Mouse (Mus musculus) limb, embryonic 14.5 days (tissue): ENCODE results near the gene Acsl1. TPM values are rescaled to one million over a fixed set of nuclear protein-coding genes. Genes with fewer than 3 reads are reported as not detected.

Experiments used
- ATAC-seq: fragments of 200-750 bp; cut with Nextera tagmentation; 2 replicates; pipeline ENCODE4 v1.8.0; 2017; ENCODE audit warnings: low read depth, moderate number of reproducible peaks, moderate TSS enrichment; ENCODE audit not compliant: low FRiP score
- DNase-seq: peaks from one replicate; pipeline ENCODE4 v3.0.0-alpha.2; 2015; ENCODE audit warnings: low spot score
- H3K27ac ChIP-seq: fragments of 300-500 bp; sonication (generic); replicated peaks from 2 replicates; pipeline ENCODE4 v1.5.1; 2014; ENCODE audit warnings: low read depth, mild to moderate bottlenecking, low read length, moderate library complexity, mixed read lengths
- H3K27me3 ChIP-seq: fragments of 300-500 bp; sonication (generic); 2 replicates; pipeline ENCODE4 v1.6.1; 2014; ENCODE audit warnings: low read length, mixed read lengths; ENCODE audit not compliant: control insufficient read depth, insufficient read depth
- H3K36me3 ChIP-seq: fragments of 300-500 bp; sonication (generic); 2 replicates; pipeline ENCODE4 v1.6.1; 2014; ENCODE audit warnings: mild to moderate bottlenecking, low read length, moderate library complexity, mixed read lengths; ENCODE audit not compliant: control insufficient read depth, insufficient read depth
- H3K4me1 ChIP-seq: fragments of 300-500 bp; sonication (generic); 2 replicates; pipeline ENCODE4 v1.6.1; 2014; ENCODE audit warnings: antibody characterized with exemption, low read length, mixed read lengths; ENCODE audit not compliant: control insufficient read depth, insufficient read depth
- H3K4me2 ChIP-seq: fragments of 300-500 bp; sonication (generic); replicated peaks from 2 replicates; pipeline ENCODE4 v1.6.1; 2014; ENCODE audit warnings: low read depth, mild to moderate bottlenecking, low read length, moderate library complexity; ENCODE audit not compliant: severe bottlenecking
- H3K4me3 ChIP-seq: fragments of 300-500 bp; sonication (generic); replicated peaks from 2 replicates; pipeline ENCODE4 v1.5.1; 2014; ENCODE audit warnings: low read length
- H3K9ac ChIP-seq: fragments of 300-500 bp; sonication (generic); 2 replicates; pipeline ENCODE4 v1.6.1; 2014; ENCODE audit warnings: mild to moderate bottlenecking, low read depth, low read length, moderate library complexity; ENCODE audit not compliant: severe bottlenecking
- H3K9me3 ChIP-seq: fragments of 300-500 bp; sonication (generic); 2 replicates; pipeline ENCODE4 v1.6.1; 2016; ENCODE audit warnings: low read length; ENCODE audit not compliant: control insufficient read depth
- POLR2A ChIP-seq: fragments of 200-500 bp; IDR thresholded peaks from 2 replicates; pipeline ENCODE4 v1.8.0; 2012; ENCODE audit warnings: inconsistent platforms, mild to moderate bottlenecking, moderate library complexity, borderline replicate concordance; ENCODE audit not compliant: insufficient read depth, insufficient read length; ENCODE audit errors: extremely low read depth
- WGBS: fragments of 180-500 bp; shearing (Covaris S2); extraction: QIAGEN DNeasy Blood & Tissue Kit; methylation state at CpG from one replicate; pipeline ENCODE4 v1.1.7; 2014; 5-methylcytosine and 5-hydroxymethylcytosine counted together
- polyA plus RNA-seq, 2 experiments: library from polyadenylated mRNA; depleted of rRNA in 1 of 2; stranded (reverse) in 1 of 2; unstranded in 1 of 2; fragments of >200 nt; fragmentation: Nextera tagmentation in 1 of 2; extraction: Ambion mirVana in 1 of 2; gene quantifications; 2 replicates each; pipeline versions ENCODE4 v1.2.1 to v1.2.3; 2012 to 2014

The Acsl1 gene
- polyA plus RNA-seq, 2 experiments = 20.7 to 33.9 TPM

DNA sequence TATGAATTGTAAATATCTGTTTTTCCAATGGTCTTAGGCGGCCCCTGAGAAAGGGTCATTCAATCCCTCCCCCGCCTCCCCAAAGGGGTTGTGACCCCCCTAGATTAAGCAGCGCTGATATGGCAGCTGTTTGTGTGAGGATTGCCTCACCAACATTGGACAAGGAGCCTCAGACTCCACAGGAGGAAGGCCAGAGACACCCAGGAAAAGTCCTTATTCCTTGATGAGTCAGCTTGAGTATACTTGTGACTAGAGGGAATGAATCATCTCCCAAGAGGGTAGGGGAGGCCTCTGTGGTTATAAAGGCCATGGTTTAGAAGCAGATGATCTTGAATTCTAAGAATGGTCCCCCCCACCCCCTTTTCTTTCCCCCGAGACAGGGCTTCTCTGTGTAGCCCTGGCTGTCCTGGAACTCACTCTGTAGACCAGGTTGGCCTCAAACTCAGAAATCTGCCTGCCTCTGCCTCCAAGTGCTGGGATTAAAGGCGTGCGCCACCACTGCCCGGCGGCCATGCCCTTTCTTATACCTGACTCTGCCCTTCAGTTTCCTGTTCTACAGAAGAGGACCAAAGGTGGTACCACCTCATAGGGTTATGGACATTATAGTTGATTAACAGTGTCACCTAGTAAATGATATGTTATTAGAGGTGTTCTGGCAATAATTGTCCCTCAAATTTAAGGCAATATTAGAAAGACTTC is 1.6 kb upstream of the Acsl1 start:
- Histone ChIP-seq H3K9ac (no peak overlapping the region), H3K27me3 (no peaks in the 10 kb centered on the region), H3K4me3 (no peak overlapping the region), H3K27ac (no peak overlapping the region), H3K4me1 (peaks cover 4% of the 10 kb centered on the region; the same call in 1 of the 2 replicates), H3K9me3 (no peaks in the 10 kb centered on the region), H3K36me3 (no peaks in the 10 kb centered on the region), H3K4me2 (no peak overlapping the region)
- 89% methylated on average over 7 of the region's 8 CpGs for WGBS
- no peak for DNase-seq
- no peak for ATAC-seq
- no peak for TF ChIP-seq POLR2A

DNA sequence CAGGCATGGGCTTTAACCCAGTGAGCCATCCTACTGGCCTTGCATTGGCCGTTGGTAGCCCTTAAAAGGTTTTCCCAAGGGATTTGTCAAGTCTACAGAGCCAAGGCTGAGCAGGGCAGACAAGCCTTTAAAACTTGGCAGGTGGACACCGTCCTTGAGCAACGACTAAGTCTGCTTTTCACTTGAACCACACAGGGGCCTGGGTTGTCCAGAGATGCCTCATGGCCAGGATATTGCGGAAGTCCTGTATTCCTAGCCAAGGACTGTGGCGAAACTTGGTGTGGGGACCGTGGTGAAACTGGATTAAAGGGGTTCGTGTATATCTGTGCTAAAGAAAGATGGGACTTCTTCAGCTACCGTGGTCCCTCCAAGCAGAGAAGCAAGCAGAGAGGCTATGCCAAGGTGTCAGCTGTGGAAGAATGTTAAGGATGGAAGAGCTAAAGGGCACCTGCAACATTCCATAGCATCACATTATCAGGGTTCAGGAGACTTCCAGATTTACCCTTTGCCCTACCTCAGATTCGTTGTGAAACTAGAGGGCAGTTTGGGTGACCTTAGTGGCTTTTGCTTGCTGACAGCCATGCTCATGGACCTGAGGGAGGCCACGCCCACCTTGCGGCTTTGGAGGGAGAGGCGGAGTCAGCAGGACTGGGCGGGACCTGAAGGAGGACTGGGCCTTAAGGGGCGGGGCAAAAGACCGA is 596 bp upstream of the Acsl1 start:
- Histone ChIP-seq H3K9me3 (no peaks in the 10 kb centered on the region), H3K4me2 (peak overlapping the region; percentile 88), H3K36me3 (no peaks in the 10 kb centered on the region), H3K9ac (no peak overlapping the region), H3K27ac (no peak overlapping the region), H3K27me3 (no peaks in the 10 kb centered on the region), H3K4me1 (peaks cover 4% of the 10 kb centered on the region; the same call in 1 of the 2 replicates), H3K4me3 (peak overlapping the region; percentile 82)
- ATAC-seq = 0 out of 2 replicates have a peak, but pooled peaks have one; percentile 4
- DNase-seq = no peak
- WGBS = 43% methylated on average over 15 of the region's 15 CpGs
- no peak for TF ChIP-seq POLR2A

DNA sequence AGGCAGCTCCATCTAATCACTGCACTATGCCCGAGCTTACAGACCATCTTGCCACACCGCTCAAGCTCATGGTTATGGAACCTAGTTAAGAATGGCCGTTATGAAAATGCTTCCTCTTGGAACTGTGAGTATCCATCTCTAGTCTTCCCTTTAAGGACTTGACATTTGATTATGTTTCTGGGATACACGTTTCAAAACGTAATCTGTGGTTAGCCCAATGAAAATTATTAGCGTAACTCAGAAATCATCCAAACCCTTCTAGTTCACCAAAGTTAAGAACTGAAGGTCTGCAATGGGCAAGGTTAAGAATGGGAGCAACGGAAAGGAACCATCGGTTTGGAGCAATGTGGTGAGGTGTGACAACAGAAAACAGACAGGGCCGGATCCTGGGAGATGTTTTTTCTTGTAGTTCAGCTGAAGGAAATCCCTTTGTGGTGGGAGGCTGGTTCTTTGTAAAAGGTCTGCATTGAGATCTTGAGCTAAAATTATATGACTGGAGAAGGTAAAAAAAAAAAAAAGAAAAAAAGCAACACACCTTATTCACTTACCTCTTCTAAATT is 1.2 kb downstream of the Acsl1 start:
- H3K9ac ChIP-seq = peak overlapping the region; percentile 86
- no peak for TF ChIP-seq POLR2A

DNA sequence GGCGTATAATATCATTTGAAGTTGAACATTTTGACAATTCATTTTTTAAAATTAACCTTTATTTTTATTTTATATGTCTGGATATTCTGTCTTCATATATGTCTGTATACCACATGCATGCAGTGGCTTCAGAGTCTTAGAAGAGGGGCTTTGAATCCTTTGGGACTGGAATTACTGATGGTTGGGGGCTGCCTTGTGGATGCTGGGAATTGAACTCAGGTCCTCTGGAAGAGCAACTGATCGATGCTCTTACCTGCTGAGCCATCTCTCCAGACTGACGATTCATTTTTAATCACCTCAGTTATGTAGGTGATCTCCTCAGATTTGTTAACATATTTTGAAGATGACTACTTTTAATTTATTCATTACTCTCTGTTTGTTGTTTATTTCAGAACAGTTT is 3.3 kb downstream of the Acsl1 start:
- Histone ChIP-seq H3K9me3 (no peaks in the 10 kb centered on the region), H3K27ac (no peak overlapping the region), H3K4me3 (no peak overlapping the region), H3K4me2 (no peak overlapping the region), H3K4me1 (peaks cover 4% of the 10 kb centered on the region; the same call in 1 of the 2 replicates), H3K9ac (no peak overlapping the region), H3K27me3 (no peaks in the 10 kb centered on the region), H3K36me3 (no peaks in the 10 kb centered on the region)
- 93% methylated on average over 3 of the region's 3 CpGs for WGBS
- no peak for TF ChIP-seq POLR2A
- DNase-seq (no peak), ATAC-seq (no peak)

More for the DNA sequence above, 1.2 kb downstream of the Acsl1 start:
- Histone ChIP-seq H3K36me3 (no peaks in the 10 kb centered on the region), H3K4me1 (peaks cover 4% of the 10 kb centered on the region; the same call in 1 of the 2 replicates), H3K4me3 (peak overlapping the region; percentile 82), H3K27me3 (no peaks in the 10 kb centered on the region), H3K9me3 (no peaks in the 10 kb centered on the region), H3K4me2 (peak overlapping the region; percentile 88), H3K27ac (no peak overlapping the region)
- ATAC-seq = no peak
- DNase-seq = no peak
- 34% methylated on average over 9 of the region's 9 CpGs for WGBS

GRCm38 (mm10) chr8:46474634-46475033 is 3.8 kb downstream of the Acsl1 start:
- Histone ChIP-seq H3K36me3 (no peaks in the 10 kb centered on the region), H3K9ac (no peak overlapping the region), H3K4me1 (peaks cover 4% of the 10 kb centered on the region; the same call in 1 of the 2 replicates), H3K9me3 (no peaks in the 10 kb centered on the region), H3K27me3 (no peaks in the 10 kb centered on the region), H3K4me2 (no peak overlapping the region), H3K4me3 (no peak overlapping the region), H3K27ac (no peak overlapping the region)
- TF ChIP-seq POLR2A = no peak
- DNase-seq = no peak
- WGBS = 82% methylated on average over 6 of the region's 6 CpGs
- no peak for ATAC-seq
